Mouse (Mus musculus) kidney, adult 2 months (tissue): ENCODE data around the gene Polr2a. TPM values are rescaled to one million over a fixed set of nuclear protein-coding genes. Genes with fewer than 3 reads are reported as not detected.
"Not testable (repeated sequence)": the region's sequence is repeated elsewhere in the genome, so short reads cannot be mapped to it uniquely, and the experiment has no call there.

ENCODE experiments used
- DNase-seq: peaks from one replicate; pipeline ENCODE4 v3.0.0; 2021
- H3K27ac ChIP-seq: fragments of 200-500 bp; 2 replicates; pipeline ENCODE4 v1.5.1; 2012; ENCODE audit warnings: low read depth, low read length, control low read depth, inconsistent platforms; ENCODE audit not compliant: insufficient read depth
- H3K27me3 ChIP-seq: fragments of 200-500 bp; replicated peaks from 2 replicates; pipeline ENCODE4 v1.6.1; 2012; ENCODE audit warnings: mild to moderate bottlenecking, moderate library complexity, low read length, inconsistent platforms; ENCODE audit not compliant: control insufficient read depth, insufficient read depth
- H3K36me3 ChIP-seq: fragments of 200-500 bp; 2 replicates; pipeline ENCODE4 v1.6.1; 2012; ENCODE audit warnings: mild to moderate bottlenecking, moderate library complexity, low read length, inconsistent platforms; ENCODE audit not compliant: control insufficient read depth, insufficient read depth
- H3K4me1 ChIP-seq: fragments of 200-500 bp; 2 replicates; pipeline ENCODE4 v1.6.1; 2011; ENCODE audit warnings: low read length; ENCODE audit not compliant: control insufficient read depth, insufficient read depth
- H3K4me3 ChIP-seq: fragments of 200-500 bp; 2 replicates; pipeline ENCODE4 v1.5.1; 2011; ENCODE audit warnings: mild to moderate bottlenecking, low read depth, low read length, control low read depth; ENCODE audit not compliant: insufficient read depth
- CTCF ChIP-seq: fragments of 200-500 bp; conservative IDR thresholded peaks from 2 replicates; pipeline ENCODE4 v1.5.1; 2011; ENCODE audit warnings: low read depth, mild to moderate bottlenecking, control low read depth, low read length, moderate library complexity, mixed read lengths; ENCODE audit not compliant: insufficient read depth, insufficient read length
- POLR2A ChIP-seq: fragments of 200-500 bp; IDR thresholded peaks from one replicate; pipeline ENCODE4 v1.6.1; 2011; ENCODE audit warnings: low read depth, low read length, control low read depth
- WGBS: fragments of 180-500 bp; shearing (Covaris S2); methylation state at CpG from one replicate; pipeline ENCODE4 v1.1.7; 2018; 5-methylcytosine and 5-hydroxymethylcytosine counted together
- polyA plus RNA-seq: library from polyadenylated mRNA; depleted of rRNA; stranded (reverse); fragments of >200 nt; gene quantifications from 2 replicates; pipeline ENCODE4 v1.2.3, GENCODE M21; 2012

Gene Polr2a
- polyA plus RNA-seq, 1 experiment = 37.8 TPM

DNA sequence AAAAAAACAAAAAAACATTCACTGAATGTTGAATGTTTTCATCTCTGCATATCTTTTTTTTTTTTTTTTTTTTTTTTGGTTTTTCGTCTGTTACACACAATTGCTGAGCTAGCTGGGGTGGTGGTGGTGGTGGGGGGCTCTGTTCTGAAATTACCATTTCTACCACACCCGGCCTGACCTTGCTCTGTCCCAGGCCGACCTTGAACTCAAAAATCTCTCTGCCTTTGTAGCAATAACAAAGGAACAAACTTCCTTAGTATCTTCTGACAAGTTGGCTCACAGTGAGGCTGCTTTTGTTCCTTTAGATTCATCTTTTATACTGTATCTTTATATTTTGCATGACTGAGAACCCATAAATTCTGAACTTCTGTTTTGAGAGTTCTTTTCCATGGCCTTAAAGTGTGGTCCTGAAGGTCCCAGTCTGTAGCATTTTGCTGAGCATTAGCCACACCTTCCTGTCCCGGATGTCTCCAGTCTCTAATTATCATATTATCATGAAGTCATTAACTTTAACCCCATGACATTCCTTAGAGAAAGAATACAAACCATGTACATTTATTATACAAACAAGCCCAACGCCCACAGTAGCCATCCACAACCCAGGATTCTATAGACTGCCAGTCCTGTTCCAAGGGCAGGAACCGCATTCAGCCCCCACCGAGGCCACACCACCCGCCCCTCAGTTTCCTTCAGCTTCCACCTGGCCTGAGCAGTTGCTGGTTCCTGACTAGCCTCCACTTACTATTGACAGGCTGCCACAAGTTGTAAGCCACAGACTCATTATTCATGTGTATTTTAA, 54.4 kb downstream of the Polr2a start:
- peaks cover 14% of the 10 kb centered on the region; the same call in 1 of the 2 replicates for H3K4me1 ChIP-seq
- H3K4me3 ChIP-seq = no peak overlapping the region
- no peaks in the 10 kb centered on the region for H3K36me3 ChIP-seq
- no peak overlapping the region for H3K27ac ChIP-seq
- H3K27me3 ChIP-seq = no peaks in the 10 kb centered on the region
- 62% methylated on average over 8 of the region's 8 CpGs for WGBS
- no peak for DNase-seq
- TF ChIP-seq CTCF (no peak), POLR2A (no peak)

DNA sequence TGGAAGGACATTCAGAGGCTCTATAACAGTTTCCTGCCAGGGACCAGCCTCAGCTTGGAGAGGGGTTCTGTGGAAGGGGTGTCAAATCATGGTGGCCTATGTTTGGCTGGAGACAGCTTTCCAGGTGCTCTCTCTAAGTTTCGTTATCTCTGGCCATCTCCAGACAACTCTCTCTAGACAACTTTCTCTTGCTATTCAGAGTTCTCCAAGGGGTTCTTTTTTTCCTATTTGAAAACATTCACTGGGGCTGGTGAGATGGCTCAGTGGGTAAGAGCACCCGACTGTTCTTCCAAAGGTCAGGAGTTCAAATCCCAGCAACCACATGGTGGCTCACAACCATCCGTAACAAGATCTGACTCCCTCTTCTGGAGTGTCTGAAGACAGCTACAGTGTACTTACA, 55.1 kb downstream of the Polr2a start:
- H3K4me1 ChIP-seq = peaks cover 18% of the 10 kb centered on the region; the same call in 1 of the 2 replicates
- 64% methylated on average over 3 of the region's 3 CpGs for WGBS
- DNase-seq, H3K27me3 ChIP-seq, H3K27ac ChIP-seq, H3K4me3 ChIP-seq, H3K36me3 ChIP-seq: not testable (repeated sequence)

DNA sequence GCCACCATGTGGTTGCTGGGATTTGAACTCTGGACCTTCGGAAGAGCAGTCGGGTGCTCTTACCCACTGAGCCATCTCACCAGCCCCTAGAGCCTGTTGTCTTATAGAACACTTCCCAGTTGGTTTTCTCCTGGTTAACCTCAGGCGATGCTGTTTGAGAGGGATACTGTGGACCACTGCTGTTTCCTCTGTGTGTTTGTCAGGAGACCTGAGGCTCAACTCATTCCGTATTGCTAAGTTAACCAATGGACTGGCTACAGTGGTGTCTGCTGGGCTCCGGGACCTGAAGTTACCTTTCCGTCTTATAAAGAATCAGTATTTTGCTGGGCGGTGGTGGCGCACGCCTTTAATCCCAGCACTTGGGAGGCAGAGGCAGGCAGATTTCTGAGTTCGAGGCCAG, 55.6 kb downstream of the Polr2a start:
- peaks cover 18% of the 10 kb centered on the region; the same call in 1 of the 2 replicates for H3K4me1 ChIP-seq
- not testable (repeated sequence) for H3K27me3 ChIP-seq, H3K27ac ChIP-seq, H3K4me3 ChIP-seq, H3K36me3 ChIP-seq, DNase-seq
- 98% methylated on average over 10 of the region's 10 CpGs for WGBS

DNA sequence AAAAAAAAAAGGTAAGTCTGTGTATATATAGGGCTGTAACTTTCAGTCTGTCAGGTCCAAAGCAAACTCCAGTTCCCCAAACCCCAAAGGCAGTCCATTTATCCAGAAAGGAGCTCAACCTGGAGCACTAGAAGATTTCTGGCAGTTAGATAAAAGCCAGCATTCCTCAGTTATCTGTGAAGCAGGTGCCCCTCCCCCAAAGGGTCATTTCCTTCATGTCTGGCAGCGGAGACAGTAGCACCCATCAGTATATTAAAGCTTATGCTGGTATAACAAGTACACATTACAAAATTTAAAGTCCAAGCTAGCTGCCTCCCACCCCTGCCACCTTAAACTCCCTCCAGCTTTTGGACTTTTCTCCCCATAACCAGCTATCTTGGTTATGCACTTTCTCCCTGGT, 58.8 kb downstream of the Polr2a start:
- no peak overlapping the region for H3K4me3 ChIP-seq
- H3K27me3 ChIP-seq = no peaks in the 10 kb centered on the region
- no peaks in the 10 kb centered on the region for H3K36me3 ChIP-seq
- TF ChIP-seq CTCF = no peak
- TF ChIP-seq POLR2A = no peak
- H3K27ac ChIP-seq = no peak overlapping the region
- WGBS = 56% methylated on average over 1 of the region's 1 CpGs
- DNase-seq = no peak
- H3K4me1 ChIP-seq = peaks cover 10% of the 10 kb centered on the region

DNA sequence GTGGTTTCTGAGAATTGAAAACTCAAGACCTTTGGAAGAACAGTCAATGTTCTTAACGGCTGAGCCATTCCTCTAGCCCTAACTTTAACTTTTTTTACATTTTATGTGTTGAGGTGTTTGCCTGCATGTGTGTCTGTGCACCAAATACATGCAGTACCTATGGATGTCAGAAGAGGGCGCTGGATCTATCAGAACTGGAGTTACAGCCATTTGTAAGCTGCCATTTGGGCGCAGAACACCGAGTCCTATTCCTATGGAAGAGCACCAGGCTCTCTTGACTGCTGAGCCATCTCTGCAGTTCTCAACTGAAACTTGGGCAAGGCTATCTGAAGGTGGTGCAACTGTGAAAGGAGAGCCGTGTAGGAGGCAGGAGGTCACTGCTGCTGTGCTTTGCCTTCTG, 59.9 kb downstream of the Polr2a start:
- 0 out of 2 replicates have a peak, but pooled peaks have one; percentile 14 for TF ChIP-seq CTCF
- no peak for TF ChIP-seq POLR2A
- Histone ChIP-seq H3K4me1 (peaks cover 14% of the 10 kb centered on the region), H3K36me3 (no peaks in the 10 kb centered on the region), H3K27me3 (no peaks in the 10 kb centered on the region), H3K27ac (no peak overlapping the region), H3K4me3 (no peak overlapping the region)
- WGBS = 66% methylated on average over 5 of the region's 5 CpGs
- DNase-seq = no peak

DNA sequence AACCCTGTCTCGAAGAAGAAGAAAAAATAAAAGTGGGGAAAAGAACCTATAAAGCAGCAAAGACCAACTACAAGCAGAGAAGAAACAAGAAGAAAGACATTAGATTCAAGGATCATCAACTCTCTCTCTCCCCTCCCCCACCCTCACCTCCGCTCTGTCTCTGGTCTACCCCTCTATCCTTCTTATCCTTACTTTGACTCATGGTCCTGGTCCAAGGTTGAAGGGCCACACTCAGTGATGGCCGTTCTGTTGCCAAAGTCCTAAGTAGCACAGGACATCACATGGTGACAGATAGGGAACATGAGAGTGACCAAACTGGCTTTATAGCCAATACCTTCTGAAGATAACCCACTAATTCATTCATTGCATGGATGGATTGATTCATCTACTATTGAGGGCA, 61.0 kb downstream of the Polr2a start:
- no peaks in the 10 kb centered on the region for H3K36me3 ChIP-seq
- TF ChIP-seq POLR2A = no peak
- no peak for TF ChIP-seq CTCF
- H3K27me3 ChIP-seq = no peaks in the 10 kb centered on the region
- peaks cover 22% of the 10 kb centered on the region for H3K4me1 ChIP-seq
- no peak overlapping the region for H3K4me3 ChIP-seq
- 85% methylated on average over 3 of the region's 3 CpGs for WGBS
- no peak for DNase-seq
- no peak overlapping the region for H3K27ac ChIP-seq

DNA sequence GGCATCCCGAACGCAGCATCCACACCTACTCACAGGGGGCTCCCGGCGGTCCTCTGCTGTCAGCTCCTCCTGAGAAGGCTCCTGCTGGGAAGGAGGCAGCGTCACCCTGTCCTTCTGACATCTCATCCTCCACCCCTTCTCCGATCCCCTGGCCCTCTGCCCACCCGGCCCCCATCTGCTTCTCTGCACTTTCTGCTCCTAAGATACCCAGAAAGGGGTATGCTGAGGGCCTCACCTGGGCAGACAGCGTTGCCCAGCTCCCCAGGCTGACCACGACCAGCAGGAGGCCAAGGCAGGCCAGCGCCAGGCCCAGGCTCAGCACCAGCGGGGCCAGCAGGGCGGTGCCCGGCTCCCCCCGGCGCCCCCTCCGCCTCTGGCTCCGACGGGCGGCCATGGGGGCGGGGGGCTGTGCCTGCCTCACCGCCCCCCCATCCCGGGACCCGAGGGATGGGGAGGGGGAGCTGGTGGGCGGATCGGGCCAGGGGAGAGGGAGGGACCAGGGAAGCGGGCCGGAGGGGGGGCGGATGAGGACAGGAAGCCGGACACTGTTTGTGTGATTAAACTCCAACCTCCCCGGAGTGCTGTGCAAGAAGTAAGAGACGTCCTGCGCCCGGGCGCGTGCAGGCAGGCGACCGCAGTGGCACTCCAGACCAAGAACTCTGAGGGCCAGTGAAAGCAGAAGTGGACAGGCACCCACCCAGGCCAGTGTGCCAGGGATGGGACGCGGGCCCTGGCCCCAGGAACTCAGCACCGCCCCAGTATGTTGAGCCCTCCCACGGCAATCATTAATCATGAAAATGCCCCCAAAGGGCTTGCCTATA, 62.9 kb downstream of the Polr2a start, which contains the start of the genes Tnfsf12 and Tnfsfm13:
Gene Tnfsf12, minus strand, starts transcription at position 489 of the 821 bp plus-strand sequence.
Gene Tnfsfm13, minus strand, starts transcription at position 738 of the 821 bp plus-strand sequence.
- DNase-seq = peak; percentile 87
- TF ChIP-seq CTCF (peak; percentile 25), POLR2A (peak; percentile 59)
- no peaks in the 10 kb centered on the region for H3K27me3 ChIP-seq
- H3K4me3 ChIP-seq = peak within 1 kb of the TSS; percentile 76
- 3% methylated on average over 41 of the region's 41 CpGs for WGBS
- no peaks in the 10 kb centered on the region for H3K36me3 ChIP-seq
- H3K4me1 ChIP-seq = peaks cover 26% of the 10 kb centered on the region
- H3K27ac ChIP-seq = peak within 1 kb of the TSS; percentile 95
